Mouse (Mus musculus) embryonic facial prominence, embryonic 11.5 days (tissue): Measurements from ENCODE around the gene Epo. TPM values are rescaled to one million over a fixed set of nuclear protein-coding genes. Genes with fewer than 3 reads are reported as not detected.

ENCODE experiments used
- ATAC-seq: fragments of 200-750 bp; cut with Nextera tagmentation; replicated peaks from 2 replicates; pipeline ENCODE4 v1.8.0; 2017; ENCODE audit warnings: low read depth; ENCODE audit not compliant: insufficient number of reproducible peaks, low FRiP score, low TSS enrichment
- DNase-seq: peaks from one replicate; pipeline ENCODE4 v3.0.0-alpha.2; 2015; ENCODE audit warnings: low spot score
- H3K27ac ChIP-seq: fragments of 300-500 bp; sonication (generic); replicated peaks from 2 replicates; pipeline ENCODE4 v1.5.1; 2014; ENCODE audit warnings: mild to moderate bottlenecking, low read depth, low read length, control low read depth
- H3K27me3 ChIP-seq: fragments of 300-500 bp; sonication (generic); 2 replicates; pipeline ENCODE4 v1.6.1; 2014; ENCODE audit warnings: mild to moderate bottlenecking, low read length, moderate library complexity, mixed read lengths; ENCODE audit not compliant: control insufficient read depth, insufficient read depth
- H3K36me3 ChIP-seq: fragments of 300-500 bp; sonication (generic); replicated peaks from 2 replicates; pipeline ENCODE4 v1.6.1; 2014; ENCODE audit warnings: low read depth, mild to moderate bottlenecking, low read length, moderate library complexity, mixed read lengths; ENCODE audit not compliant: control insufficient read depth, insufficient read depth
- H3K4me1 ChIP-seq: fragments of 300-500 bp; sonication (generic); 2 replicates; pipeline ENCODE4 v1.6.1; 2014; ENCODE audit warnings: low read length, mixed read lengths; ENCODE audit not compliant: control insufficient read depth, insufficient read depth
- H3K4me2 ChIP-seq: fragments of 300-500 bp; sonication (generic); 2 replicates; pipeline ENCODE4 v1.6.1; 2014; ENCODE audit warnings: low read depth, mild to moderate bottlenecking, control low read depth, low read length, moderate library complexity
- H3K4me3 ChIP-seq: fragments of 300-500 bp; sonication (generic); 2 replicates; pipeline ENCODE4 v1.5.1; 2014; ENCODE audit warnings: low read depth, low read length, control low read depth
- H3K9ac ChIP-seq: fragments of 300-500 bp; sonication (generic); replicated peaks from 2 replicates; pipeline ENCODE4 v1.6.1; 2014; ENCODE audit warnings: mild to moderate bottlenecking, control low read depth, low read length
- H3K9me3 ChIP-seq: fragments of 300-500 bp; sonication (generic); replicated peaks from 2 replicates; pipeline ENCODE4 v1.6.1; 2016; ENCODE audit warnings: mild to moderate bottlenecking, low read length, inconsistent platforms, mixed read lengths; ENCODE audit not compliant: control insufficient read depth
- WGBS: fragments of 180-500 bp; shearing (Covaris S2); extraction: QIAGEN DNeasy Blood & Tissue Kit; methylation state at CpG from one replicate; pipeline ENCODE4 v1.1.7; 2014; 5-methylcytosine and 5-hydroxymethylcytosine counted together
- polyA plus RNA-seq: library from polyadenylated mRNA; unstranded; fragments of >200 nt; fragmentation: Nextera tagmentation; extraction: Ambion mirVana; gene quantifications from 2 replicates; pipeline ENCODE4 v1.2.1, GENCODE M21; 2014

The Epo gene
- polyA plus RNA-seq, 1 experiment from 2014 or later = 0.63 TPM

GRCm38 (mm10) chr5:137501709-137502666 lies 31.1 kb downstream of the Epo start, which contains the start of gene Pop7:
Gene Pop7 (minus strand): TSS chr5:137502518.
- H3K4me3 ChIP-seq = peak within 1 kb of the TSS; percentile 38
- H3K4me1 ChIP-seq = no peaks in the 10 kb centered on the region
- ATAC-seq = peak; percentile 92
- H3K9ac ChIP-seq = peak within 1 kb of the TSS; percentile 61
- peak within 1 kb of the TSS; percentile 79 for H3K4me2 ChIP-seq
- 3% methylated on average over 63 of the region's 64 CpGs for WGBS
- DNase-seq = peak; percentile 100
- H3K36me3 ChIP-seq = no peaks in the 10 kb centered on the region
- peak within 1 kb of the TSS; percentile 48 for H3K27ac ChIP-seq
- no peaks in the 10 kb centered on the region for H3K9me3 ChIP-seq
- no peaks in the 10 kb centered on the region for H3K27me3 ChIP-seq

GRCm38 (mm10) chr5:137500186-137500585 lies 32.9 kb downstream of the Epo start:
- Histone ChIP-seq H3K36me3 (no peaks in the 10 kb centered on the region), H3K4me2 (no peak overlapping the region), H3K27ac (no peak overlapping the region), H3K9me3 (no peaks in the 10 kb centered on the region), H3K4me3 (no peak overlapping the region), H3K27me3 (no peaks in the 10 kb centered on the region), H3K9ac (no peak overlapping the region), H3K4me1 (no peaks in the 10 kb centered on the region)
- no peak for ATAC-seq
- 93% methylated on average over 7 of the region's 7 CpGs for WGBS
- no peak for DNase-seq

DNA sequence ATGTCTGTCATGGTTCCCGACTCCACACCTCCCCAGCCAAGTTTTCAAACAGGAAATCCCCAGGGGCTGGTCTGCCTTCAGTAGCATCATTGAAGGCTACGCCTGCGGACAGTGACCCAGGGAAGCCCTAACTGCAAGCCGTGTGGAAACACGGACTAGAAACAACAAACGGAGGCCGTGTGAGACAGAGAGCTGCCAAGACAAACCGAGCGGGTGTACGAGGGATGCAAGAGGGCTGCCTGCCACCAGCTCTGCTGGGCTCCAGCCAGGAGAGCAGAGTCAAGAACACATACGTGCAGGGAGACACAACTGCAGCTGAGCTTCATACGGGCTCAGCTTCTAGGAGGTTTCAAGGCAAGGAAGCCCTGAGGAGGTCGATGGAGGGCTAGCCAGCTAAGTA lies 39.2 kb downstream of the Epo start:
- DNase-seq (no peak), ATAC-seq (no peak)
- H3K36me3 ChIP-seq = no peaks in the 10 kb centered on the region
- H3K4me2 ChIP-seq = no peak overlapping the region
- no peak overlapping the region for H3K27ac ChIP-seq
- 73% methylated on average over 13 of the region's 13 CpGs for WGBS
- H3K9ac ChIP-seq = no peak overlapping the region
- no peaks in the 10 kb centered on the region for H3K9me3 ChIP-seq
- no peak overlapping the region for H3K4me3 ChIP-seq
- H3K27me3 ChIP-seq = no peaks in the 10 kb centered on the region
- no peaks in the 10 kb centered on the region for H3K4me1 ChIP-seq

- Histone ChIP-seq H3K4me3 (no peak overlapping the region), H3K4me1 (no peaks in the 10 kb centered on the region), H3K36me3 (no peaks in the 10 kb centered on the region), H3K4me2 (no peak overlapping the region), H3K27ac (no peak overlapping the region), H3K27me3 (no peaks in the 10 kb centered on the region), H3K9ac (no peak overlapping the region), H3K9me3 (no peaks in the 10 kb centered on the region)
- no peak for DNase-seq
- no peak for ATAC-seq
- WGBS = 61% methylated on average over 4 of the region's 4 CpGs
Observed at GRCm38 (mm10) chr5:137491559-137491958, 41.5 kb downstream of the Epo start.

DNA sequence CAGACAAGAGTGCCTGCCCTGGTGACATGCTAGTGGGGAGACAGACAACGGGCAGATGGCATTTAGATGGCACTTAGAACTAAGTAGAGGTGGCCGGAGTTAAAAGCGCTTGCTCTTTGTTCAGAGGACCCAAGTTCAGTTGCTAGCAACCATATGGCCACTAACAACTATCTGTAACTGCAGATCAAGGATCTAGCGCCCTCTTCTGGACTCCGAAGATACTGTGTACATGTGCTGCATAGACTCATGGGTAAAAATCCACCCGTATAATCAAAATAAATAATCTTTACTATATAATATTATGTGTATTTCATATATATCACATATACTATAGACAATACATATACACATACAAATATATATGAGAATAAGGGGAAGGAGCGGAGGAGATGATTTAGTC lies 45.4 kb downstream of the Epo start:
- ATAC-seq = no peak
- 87% methylated on average over 7 of the region's 7 CpGs for WGBS
- no peaks in the 10 kb centered on the region; the same call in 1 of the 2 replicates for H3K27me3 ChIP-seq
- no peaks in the 10 kb centered on the region for H3K36me3 ChIP-seq
- peaks cover 7% of the 10 kb centered on the region; the same call in 1 of the 2 replicates for H3K4me1 ChIP-seq
- no peak overlapping the region for H3K4me3 ChIP-seq
- DNase-seq = no peak
- H3K4me2 ChIP-seq = no peak overlapping the region
- H3K27ac ChIP-seq = no peak overlapping the region
- no peak overlapping the region for H3K9ac ChIP-seq
- no peaks in the 10 kb centered on the region for H3K9me3 ChIP-seq

GRCm38 (mm10) chr5:137485851-137486155 lies 47.2 kb downstream of the Epo start:
- Histone ChIP-seq H3K9me3 (no peaks in the 10 kb centered on the region), H3K4me3 (peak overlapping the region; percentile 30), H3K4me1 (peaks cover 7% of the 10 kb centered on the region; the same call in 1 of the 2 replicates), H3K36me3 (no peaks in the 10 kb centered on the region), H3K9ac (peak overlapping the region; percentile 57), H3K4me2 (peak overlapping the region; percentile 85), H3K27ac (no peak overlapping the region), H3K27me3 (no peaks in the 10 kb centered on the region; the same call in 1 of the 2 replicates)
- no peak for DNase-seq
- no peak for ATAC-seq
- 1% methylated on average over 17 of the region's 17 CpGs for WGBS

GRCm38 (mm10) chr5:137485071-137485850 lies 47.8 kb downstream of the Epo start:
- DNase-seq (peak; percentile 30), ATAC-seq (no peak)
- 7% methylated on average over 30 of the region's 30 CpGs for WGBS

More at GRCm38 (mm10) chr5:137485071-137485850, 47.8 kb downstream of the Epo start:
- Histone ChIP-seq H3K4me3 (peak overlapping the region; percentile 30), H3K9me3 (no peaks in the 10 kb centered on the region), H3K9ac (peak overlapping the region; percentile 57), H3K27me3 (no peaks in the 10 kb centered on the region; the same call in 1 of the 2 replicates), H3K27ac (no peak overlapping the region), H3K4me1 (peaks cover 7% of the 10 kb centered on the region; the same call in 1 of the 2 replicates), H3K4me2 (peak overlapping the region; percentile 85), H3K36me3 (no peaks in the 10 kb centered on the region)
